Mouse (Mus musculus): Measurements from ENCODE around the gene Fut1. TPM values are rescaled to one million over a fixed set of nuclear protein-coding genes. Genes with fewer than 3 reads are reported as not detected.

Fut1 gene
- total RNA-seq (2021), result under 1 TPM in 1 of 2 experiments, not detected in 1; 0.18 TPM
- long read RNA-seq, result 0 reads

GRCm38 (mm10) chr7:45617042-45617695, at the start of gene Fut1:
Gene Fut1 (plus strand): TSS chr7:45617289.
- DNase-seq (ENCODE audit: low spot score in 2 of 2), result no peak

- DNase-seq (ENCODE audit: low spot score in 2 of 2), result peak; percentile 81 to 93
These were observed 49.1 kb upstream of the Fut1 start for GRCm38 (mm10) chr7:45567780-45568516.

DNA sequence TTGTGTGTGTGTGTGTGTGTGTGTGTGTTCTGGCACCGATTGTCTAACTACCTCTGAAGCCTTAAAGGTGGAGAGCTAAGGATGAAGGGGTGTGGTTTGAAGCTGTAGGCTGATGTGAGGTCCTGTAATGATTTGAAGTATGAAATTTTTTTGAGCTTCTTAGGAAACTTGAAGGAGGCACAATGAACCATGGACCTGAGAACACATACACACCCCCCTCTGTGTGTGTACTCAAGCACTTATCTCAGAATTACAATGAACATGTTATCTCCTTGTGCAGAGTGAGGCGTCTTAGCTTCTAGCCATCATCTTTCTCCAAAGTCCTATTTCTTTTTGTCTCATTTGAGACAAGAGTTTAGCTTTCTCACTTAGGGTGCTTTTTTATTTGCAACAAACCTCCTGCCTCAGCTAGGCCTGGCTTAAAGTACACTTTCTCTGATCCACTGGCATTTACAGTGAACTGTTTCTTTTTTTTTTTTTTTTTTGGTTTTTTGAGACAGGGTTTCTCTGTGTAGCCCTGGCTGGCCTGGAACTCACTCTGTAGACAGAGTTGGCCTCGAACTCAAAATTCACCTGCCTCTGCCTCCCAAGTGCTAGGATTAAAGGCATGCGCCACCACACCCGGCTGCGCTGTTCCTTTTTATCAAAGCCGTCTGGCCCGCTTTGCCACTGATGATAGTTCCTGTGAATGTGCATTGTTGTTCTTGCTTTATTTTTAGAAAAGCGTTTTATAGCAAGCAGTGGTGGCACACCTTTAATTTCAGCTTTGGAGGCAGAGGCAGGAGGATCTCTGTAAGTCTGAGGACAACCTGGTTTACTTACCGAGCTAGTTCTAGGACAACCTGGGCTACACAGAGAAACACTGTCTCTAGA, 48.3 kb upstream of the Fut1 start:
- no peak for DNase-seq (ENCODE audit: low spot score in 2 of 2)

DNA sequence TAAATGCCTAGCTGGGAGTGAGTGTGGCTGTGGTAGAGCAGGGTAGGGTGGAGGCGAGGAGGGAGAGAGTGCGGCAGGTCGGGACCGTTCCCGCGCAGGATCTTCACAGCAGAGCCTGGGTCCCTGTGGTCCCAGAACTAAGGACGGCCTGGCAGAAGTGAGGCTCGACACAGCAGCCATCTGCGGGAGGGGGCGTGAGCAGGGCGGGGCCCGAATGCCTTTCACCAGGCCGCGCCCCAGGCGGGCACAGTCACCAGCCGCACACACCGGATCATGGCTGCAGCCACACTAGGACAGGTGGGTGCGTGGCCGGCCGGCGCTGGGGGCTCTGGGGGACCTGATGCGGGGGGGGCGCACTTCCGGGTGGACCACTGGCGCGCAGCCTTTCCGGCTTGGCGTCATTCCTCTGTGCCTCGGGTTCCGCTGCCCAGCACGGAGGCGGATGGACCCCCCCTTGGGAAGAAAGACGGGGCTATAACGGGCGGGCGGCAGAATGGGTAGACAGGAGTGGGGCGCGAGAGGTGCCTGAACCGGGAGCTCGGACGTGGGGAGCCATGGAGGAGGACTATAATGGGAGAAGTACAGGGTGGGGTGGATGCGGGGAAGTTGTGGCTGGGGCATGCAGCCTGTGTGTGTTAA, 46.9 kb upstream of the Fut1 start, which contains the start of gene Bcat2:
Bcat2 (plus strand) TSS at position 51 of the 639 bp plus-strand sequence.
- peak; percentile 43 to 64 for DNase-seq (ENCODE audit: low spot score in 2 of 2)

- DNase-seq (ENCODE audit: low spot score in 2 of 2), result no peak
These were observed 45.1 kb upstream of the Fut1 start for GRCm38 (mm10) chr7:45571966-45572365.

GRCm38 (mm10) chr7:45573954-45574353, 43.1 kb upstream of the Fut1 start:
- no peak for DNase-seq (ENCODE audit: low spot score in 2 of 2)

GRCm38 (mm10) chr7:45574472-45575379, 42.4 kb upstream of the Fut1 start:
- DNase-seq (ENCODE audit: low spot score in 2 of 2), result no peak

DNA sequence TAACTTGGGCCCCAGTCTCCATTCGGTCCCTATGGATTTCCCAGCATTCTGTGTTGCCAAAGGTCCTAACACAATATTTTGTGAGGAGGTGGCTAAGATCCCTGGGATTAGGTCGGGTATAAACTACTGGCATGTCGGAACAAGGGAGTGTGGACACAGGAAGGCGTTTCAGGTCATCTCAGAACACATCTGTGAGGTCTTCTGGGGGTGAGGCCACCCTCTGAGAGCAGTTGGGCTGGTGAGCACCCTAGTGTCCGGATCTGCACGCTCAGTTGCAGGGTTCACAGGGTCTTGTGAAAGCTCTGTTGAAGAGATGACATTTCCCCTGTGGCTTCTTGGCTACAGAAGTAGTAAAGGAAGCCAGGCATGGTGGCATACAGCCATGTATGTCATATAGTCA, 31.2 kb upstream of the Fut1 start:
- no peak for DNase-seq (ENCODE audit: low spot score in 2 of 2)

DNA sequence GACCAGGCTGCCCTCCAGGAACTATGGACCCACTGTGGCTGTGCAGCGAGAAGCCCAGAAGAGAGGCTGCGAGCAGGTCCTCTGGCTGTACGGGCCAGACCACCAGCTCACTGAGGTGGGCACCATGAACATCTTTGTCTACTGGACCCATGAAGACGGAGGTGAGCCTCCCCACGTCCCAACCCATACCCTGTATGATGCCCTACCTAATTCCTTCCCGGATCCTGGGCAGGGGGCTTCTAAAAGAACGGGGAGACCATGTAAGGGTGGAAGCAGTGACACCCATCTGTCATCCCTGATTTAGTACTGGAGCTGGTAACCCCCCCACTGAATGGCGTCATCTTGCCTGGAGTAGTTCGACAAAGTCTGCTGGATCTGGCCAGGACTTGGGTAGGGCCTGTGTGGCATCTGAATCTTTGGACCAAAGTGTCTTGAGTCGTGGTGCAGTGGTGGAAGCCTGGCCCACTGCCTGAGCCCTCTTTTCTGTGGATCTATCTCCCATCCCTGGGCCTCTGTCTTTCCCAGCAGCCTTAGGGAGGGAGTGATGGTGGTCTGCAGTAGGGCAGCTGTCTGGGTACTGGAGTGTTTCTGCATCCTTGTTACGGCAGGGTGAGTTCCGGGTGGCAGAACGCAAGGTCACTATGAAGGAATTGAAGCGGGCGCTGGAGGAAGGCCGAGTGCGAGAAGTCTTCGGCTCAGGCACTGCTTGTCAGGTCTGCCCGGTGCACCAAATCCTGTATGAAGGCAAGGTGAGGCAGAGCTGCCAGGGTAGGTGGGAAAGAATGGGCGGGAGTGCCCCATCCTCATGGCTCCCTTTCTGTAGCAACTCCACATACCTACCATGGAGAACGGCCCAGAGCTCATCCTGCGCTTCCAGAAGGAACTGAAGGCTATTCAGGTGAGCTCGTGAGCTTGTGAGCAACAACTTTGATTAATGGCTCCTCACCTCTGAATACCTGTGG, 29.2 kb upstream of the Fut1 start:
- no peak for DNase-seq (ENCODE audit: low spot score in 2 of 2)

DNA sequence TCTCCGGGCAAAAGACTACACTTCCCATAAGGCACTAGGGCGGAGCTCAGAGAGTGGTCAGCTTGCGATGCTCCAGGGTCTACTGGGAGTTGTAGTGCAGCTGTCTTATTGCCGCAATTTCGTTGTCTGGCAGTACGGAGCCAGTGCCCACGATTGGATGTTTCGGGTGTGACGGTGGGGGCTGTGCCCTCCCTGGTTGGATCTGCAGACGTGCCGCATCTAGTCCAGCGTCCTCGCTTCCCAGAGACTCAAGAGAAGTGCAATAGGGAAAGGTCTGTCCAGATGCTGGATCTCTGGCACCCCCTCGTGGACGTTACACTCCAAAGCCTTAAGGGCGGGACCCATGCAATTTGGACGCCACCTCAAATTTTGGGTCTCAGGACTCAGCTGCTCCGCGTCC, 27.9 kb upstream of the Fut1 start:
- DNase-seq (ENCODE audit: low spot score in 2 of 2), result peak; percentile 96 to 98

- no peak for DNase-seq (ENCODE audit: low spot score in 2 of 2)
These were observed 27.2 kb upstream of the Fut1 start for GRCm38 (mm10) chr7:45589898-45590297.

GRCm38 (mm10) chr7:45590874-45591273, 26.2 kb upstream of the Fut1 start:
- no peak for DNase-seq (ENCODE audit: low spot score in 2 of 2)

- DNase-seq (ENCODE audit: low spot score in 2 of 2), result no peak
These were observed 25.2 kb upstream of the Fut1 start for GRCm38 (mm10) chr7:45591880-45592279.

DNA sequence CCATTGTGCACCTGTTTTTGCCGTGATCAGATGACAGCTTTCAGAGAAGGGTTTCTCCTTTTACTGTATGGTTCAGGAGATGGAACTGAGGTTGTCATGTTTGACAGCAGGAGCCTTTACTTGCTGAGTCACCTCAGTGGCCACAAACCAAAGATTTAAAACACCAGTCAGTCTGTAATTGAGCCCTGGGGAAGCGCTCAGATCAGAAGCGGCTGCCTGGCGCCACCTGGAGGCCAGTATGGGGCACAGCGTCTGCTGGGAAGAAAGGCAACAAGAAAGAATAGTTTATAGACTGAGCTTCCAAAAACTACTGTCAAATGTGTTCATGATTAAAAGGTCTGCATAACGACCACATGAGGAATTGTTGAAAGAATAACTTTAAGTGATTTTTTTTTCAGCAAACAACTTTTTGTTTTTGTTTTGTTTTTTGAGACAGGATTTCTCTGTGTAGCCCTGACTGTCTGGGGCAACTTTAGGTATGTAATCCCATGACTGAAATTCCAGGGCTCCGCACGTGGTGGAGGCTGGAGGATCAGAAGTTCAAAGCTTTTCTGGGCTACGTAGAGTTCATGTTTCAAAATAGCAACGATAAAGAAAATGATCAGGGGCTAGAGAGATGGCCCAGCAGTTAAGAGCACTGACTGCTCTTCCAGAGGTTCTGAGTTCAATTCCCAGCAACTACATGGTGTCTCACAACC, 23.8 kb upstream of the Fut1 start:
- DNase-seq (ENCODE audit: low spot score in 2 of 2), result peak; percentile 55 to 84

DNA sequence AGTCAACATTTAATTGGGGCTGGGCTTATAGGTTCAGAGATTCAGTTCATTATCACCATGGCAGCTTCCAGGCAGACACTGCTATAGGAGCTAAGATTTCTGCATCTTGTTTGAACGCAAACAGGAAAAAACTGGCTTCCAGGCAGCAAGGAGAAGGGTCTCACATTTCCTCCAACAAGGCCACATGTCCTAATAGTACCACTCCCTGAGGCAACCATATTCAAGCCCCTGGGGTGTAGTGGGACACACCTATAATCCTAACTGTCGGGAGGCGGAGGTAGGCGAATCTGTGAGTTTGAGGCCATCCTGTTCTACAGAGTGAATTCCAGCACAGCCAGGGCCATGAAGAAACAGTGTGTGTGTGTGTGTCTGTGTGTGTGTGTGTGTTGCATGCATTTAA, 21.9 kb upstream of the Fut1 start:
- no peak for DNase-seq (ENCODE audit: low spot score in 2 of 2)

- no peak for DNase-seq (ENCODE audit: low spot score in 2 of 2)
These were observed 21.0 kb upstream of the Fut1 start for GRCm38 (mm10) chr7:45596107-45596506.

- no peak for DNase-seq (ENCODE audit: low spot score in 2 of 2)
These were observed 20.1 kb upstream of the Fut1 start for GRCm38 (mm10) chr7:45597013-45597412.

DNA sequence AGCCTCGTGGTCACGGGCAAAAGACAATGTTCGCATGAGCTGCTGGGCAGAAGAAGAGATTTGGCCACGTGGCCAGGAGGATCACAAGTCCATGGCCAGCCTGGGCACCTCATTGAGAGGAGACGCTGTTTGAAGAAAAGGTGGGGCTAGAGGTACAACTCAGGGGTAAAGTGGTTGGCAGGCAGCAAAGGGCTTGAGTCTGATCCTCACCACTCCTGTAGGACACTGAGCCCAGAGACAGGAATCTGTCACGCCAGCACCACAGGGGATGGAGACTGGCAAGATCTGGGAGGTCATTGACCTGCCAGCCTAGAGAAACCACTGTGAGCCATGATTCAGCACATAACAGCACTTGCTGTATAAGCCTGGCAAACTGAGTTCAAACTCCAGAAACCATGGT, 19.6 kb upstream of the Fut1 start:
- DNase-seq (ENCODE audit: low spot score in 2 of 2), result no peak

Measured in layer of hippocampus, adult 18-20 months (tissue).